Mouse (Mus musculus) C2C12 (cell line): ENCODE data around the gene Raf1. TPM values are rescaled to one million over a fixed set of nuclear protein-coding genes. Genes with fewer than 3 reads are reported as not detected.

ENCODE experiments used
- H3K27me3 ChIP-seq: one replicate; pipeline ENCODE4 v1.6.1; 2011; ENCODE audit not compliant: control insufficient read depth, insufficient read depth, insufficient read length
- H3K36me3 ChIP-seq: one replicate; pipeline ENCODE4 v1.6.1; 2011; ENCODE audit not compliant: control insufficient read depth, insufficient read depth
- H3K4me3 ChIP-seq: one replicate; pipeline ENCODE4 v1.5.1; 2011; ENCODE audit warnings: mild to moderate bottlenecking, control low read depth; ENCODE audit not compliant: poor library complexity, insufficient read depth, severe bottlenecking
- H3K79me2 ChIP-seq: one replicate; pipeline ENCODE4 v1.6.1; 2011; ENCODE audit not compliant: control insufficient read depth, insufficient read depth
- H3K79me3 ChIP-seq: one replicate; pipeline ENCODE4 v1.6.1; 2011; ENCODE audit warnings: low read depth, control low read depth
- H3ac ChIP-seq: one replicate; pipeline ENCODE3; 2011; ENCODE audit warnings: low read depth; ENCODE audit not compliant: control insufficient read depth, insufficient read length
- CEBPB ChIP-seq: IDR thresholded peaks from one replicate; pipeline ENCODE4 v1.6.1; 2011; ENCODE audit warnings: low read depth, mild to moderate bottlenecking, control low read depth, moderate library complexity
- CTCF ChIP-seq: IDR thresholded peaks from one replicate; pipeline ENCODE4 v1.5.1; 2011; ENCODE audit not compliant: control insufficient read depth, insufficient read depth, insufficient read length
- FOSL1 ChIP-seq: IDR thresholded peaks from one replicate; pipeline ENCODE4 v1.8.0; 2011; ENCODE audit warnings: mild to moderate bottlenecking, low read length; ENCODE audit not compliant: poor library complexity, insufficient read depth, severe bottlenecking
- MAX ChIP-seq: IDR thresholded peaks from one replicate; pipeline ENCODE4 v1.6.1; 2011; ENCODE audit warnings: mild to moderate bottlenecking, control low read depth
- MYOD1 ChIP-seq: IDR thresholded peaks from one replicate; pipeline ENCODE4 v1.6.1; 2011; ENCODE audit warnings: low read depth; ENCODE audit not compliant: control insufficient read depth, insufficient read length
- MYOG ChIP-seq: IDR thresholded peaks from one replicate; pipeline ENCODE4 v1.6.1; 2011; ENCODE audit not compliant: control insufficient read depth, insufficient read length; ENCODE audit errors: extremely low read depth
- USF1 ChIP-seq: IDR thresholded peaks from one replicate; pipeline ENCODE4 v1.6.1; 2011; ENCODE audit warnings: low read depth, mild to moderate bottlenecking, control low read depth, moderate library complexity
- polyA plus RNA-seq: library from polyadenylated mRNA; unstranded; fragments of >200 nt; fragmentation: generic; extraction: Trizol; gene quantifications from one replicate; pipeline ENCODE4 v1.2.1, GENCODE M21; 2012; ENCODE audit warnings: missing spikeins

Raf1 gene
- polyA plus RNA-seq, 1 experiment: 61.8 TPM

- H3ac ChIP-seq: no peak overlapping the region
These were observed 18.7 kb upstream of the Raf1 start for GRCm38 (mm10) chr6:115695124-115695523.

GRCm38 (mm10) chr6:115694441-115694842 lies 18.0 kb upstream of the Raf1 start:
- H3K27me3 ChIP-seq: no peaks in the 10 kb centered on the region
- H3K79me3 ChIP-seq: no peaks in the 10 kb centered on the region
- TF ChIP-seq FOSL1 (no peak), CEBPB (no peak), MYOG (no peak), MYOD1 (no peak), MAX (no peak), USF1 (no peak), CTCF (no peak)
- no peaks in the 10 kb centered on the region for H3K79me2 ChIP-seq
- no peak overlapping the region for H3K4me3 ChIP-seq
- H3ac ChIP-seq: no peak overlapping the region
- no peaks in the 10 kb centered on the region for H3K36me3 ChIP-seq

More at GRCm38 (mm10) chr6:115695124-115695523, 18.7 kb upstream of the Raf1 start:
- Histone ChIP-seq H3K27me3 (no peaks in the 10 kb centered on the region), H3K79me2 (no peaks in the 10 kb centered on the region), H3K4me3 (no peak overlapping the region), H3K36me3 (no peaks in the 10 kb centered on the region), H3K79me3 (no peaks in the 10 kb centered on the region)
- TF ChIP-seq MAX: no peak
- TF ChIP-seq CEBPB: no peak
- no peak for TF ChIP-seq MYOD1
- no peak for TF ChIP-seq FOSL1
- no peak for TF ChIP-seq USF1
- TF ChIP-seq CTCF: no peak
- TF ChIP-seq MYOG: no peak

GRCm38 (mm10) chr6:115692963-115693730 lies 16.7 kb upstream of the Raf1 start:
- Histone ChIP-seq H3K79me3 (no peaks in the 10 kb centered on the region), H3ac (no peak overlapping the region), H3K79me2 (no peaks in the 10 kb centered on the region), H3K27me3 (no peaks in the 10 kb centered on the region), H3K36me3 (no peaks in the 10 kb centered on the region), H3K4me3 (no peak overlapping the region)
- no peak for TF ChIP-seq CEBPB
- no peak for TF ChIP-seq MYOD1
- no peak for TF ChIP-seq MAX
- no peak for TF ChIP-seq CTCF
- no peak for TF ChIP-seq MYOG
- TF ChIP-seq FOSL1: no peak

- H3K27me3 ChIP-seq: no peaks in the 10 kb centered on the region
- H3ac ChIP-seq: no peak overlapping the region
- no peaks in the 10 kb centered on the region for H3K79me3 ChIP-seq
- H3K4me3 ChIP-seq: no peak overlapping the region
- TF ChIP-seq CTCF (no peak), MYOD1 (no peak), FOSL1 (no peak), MAX (no peak), MYOG (no peak), USF1 (no peak), CEBPB (no peak)
- no peaks in the 10 kb centered on the region for H3K79me2 ChIP-seq
- no peaks in the 10 kb centered on the region for H3K36me3 ChIP-seq
These were observed 15.9 kb upstream of the Raf1 start for GRCm38 (mm10) chr6:115692163-115692950.

- TF ChIP-seq MYOD1 (no peak), MYOG (no peak), MAX (no peak), USF1 (no peak), FOSL1 (no peak), CTCF (no peak), CEBPB (no peak)
- Histone ChIP-seq H3K79me3 (no peaks in the 10 kb centered on the region), H3K27me3 (no peaks in the 10 kb centered on the region), H3K4me3 (no peak overlapping the region), H3ac (no peak overlapping the region), H3K79me2 (no peaks in the 10 kb centered on the region), H3K36me3 (no peaks in the 10 kb centered on the region)
These were observed 13.7 kb upstream of the Raf1 start for GRCm38 (mm10) chr6:115690105-115690504.

GRCm38 (mm10) chr6:115688589-115688988 lies 12.2 kb upstream of the Raf1 start:
- Histone ChIP-seq H3K27me3 (no peaks in the 10 kb centered on the region), H3ac (no peak overlapping the region), H3K4me3 (no peak overlapping the region), H3K79me3 (no peaks in the 10 kb centered on the region), H3K79me2 (no peaks in the 10 kb centered on the region), H3K36me3 (no peaks in the 10 kb centered on the region)
- no peak for TF ChIP-seq CTCF
- TF ChIP-seq USF1: no peak
- no peak for TF ChIP-seq MAX
